Mouse (Mus musculus) ES-CJ7 (cell line): ENCODE measurements around the gene S100a4.

ENCODE experiments used
- DNase-seq: peaks from one replicate; pipeline ENCODE4 v3.0.0; 2011; ENCODE audit warnings: low read depth, low spot score

S100a4 gene

GRCm38 (mm10) chr3:90603623-90604022 is at the start of gene S100a4:
TSS of gene S100a4 (plus strand) at chr3:90603771.
- no peak for DNase-seq

DNA sequence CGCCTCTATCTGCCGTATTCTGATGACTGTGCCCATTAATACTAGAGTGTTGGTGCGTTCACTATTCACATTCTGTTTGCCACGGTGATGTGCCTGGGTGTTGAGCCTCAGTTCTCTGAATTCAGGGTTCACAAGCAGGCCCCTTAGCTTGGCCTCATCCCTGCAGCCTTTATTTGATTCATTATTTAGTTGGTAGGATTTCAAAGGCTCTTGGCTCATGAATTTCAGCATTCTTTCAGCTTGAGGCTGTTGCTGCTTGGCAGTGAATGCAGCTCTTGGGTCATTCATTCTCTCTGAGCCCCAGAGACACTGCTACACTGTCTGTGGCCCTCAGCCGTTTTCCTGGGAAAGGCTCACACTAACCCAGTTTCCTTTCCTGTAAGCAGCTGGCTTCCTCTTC is 47.6 kb upstream of the S100a4 start:
- no peak for DNase-seq

- no peak for DNase-seq
Observed at GRCm38 (mm10) chr3:90560008-90560628, 43.5 kb upstream of the S100a4 start, which contains the start of gene S100a3. TSS of gene S100a3 (plus strand) at chr3:90560578.

DNA sequence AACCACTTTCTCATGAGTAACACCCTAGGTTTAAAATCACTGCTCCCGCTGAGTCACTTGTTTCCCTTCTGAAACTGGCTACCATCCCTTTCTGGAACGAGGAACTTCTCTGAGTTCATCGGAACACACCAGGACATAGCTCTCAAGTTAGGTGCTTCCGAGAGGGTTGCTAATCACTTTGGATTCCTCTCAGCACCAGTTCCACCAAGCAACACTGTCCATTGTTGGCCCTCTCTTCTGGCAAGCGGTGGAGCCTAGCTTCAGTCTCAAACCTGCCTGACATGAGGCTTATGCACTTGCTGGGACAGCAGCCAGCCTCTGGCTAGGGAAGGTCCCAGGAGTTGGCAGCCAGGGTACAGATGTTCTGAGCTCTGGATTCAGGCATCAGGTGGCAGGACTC is 28.9 kb upstream of the S100a4 start:
- no peak for DNase-seq

DNA sequence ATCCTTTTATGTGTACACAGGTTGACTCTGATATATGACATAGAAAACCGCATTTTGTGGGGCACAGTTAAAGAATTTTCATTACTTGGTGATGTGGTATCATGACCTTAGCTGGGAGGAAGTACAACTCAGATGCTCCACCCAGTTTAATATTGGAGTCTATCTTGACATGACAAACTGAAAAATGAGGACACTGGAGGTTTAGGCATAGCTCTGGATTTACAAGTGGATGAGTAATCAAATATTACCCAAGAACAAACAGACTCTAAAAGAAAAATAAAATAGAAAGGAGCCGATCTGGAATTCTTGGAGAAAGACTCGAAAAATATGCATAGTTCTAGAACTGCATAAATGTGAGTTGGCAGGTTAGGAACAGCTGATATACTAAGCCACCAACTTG is 28.3 kb upstream of the S100a4 start:
- DNase-seq: no peak

- no peak for DNase-seq
Observed at GRCm38 (mm10) chr3:90576351-90577001, 27.1 kb upstream of the S100a4 start.

DNA sequence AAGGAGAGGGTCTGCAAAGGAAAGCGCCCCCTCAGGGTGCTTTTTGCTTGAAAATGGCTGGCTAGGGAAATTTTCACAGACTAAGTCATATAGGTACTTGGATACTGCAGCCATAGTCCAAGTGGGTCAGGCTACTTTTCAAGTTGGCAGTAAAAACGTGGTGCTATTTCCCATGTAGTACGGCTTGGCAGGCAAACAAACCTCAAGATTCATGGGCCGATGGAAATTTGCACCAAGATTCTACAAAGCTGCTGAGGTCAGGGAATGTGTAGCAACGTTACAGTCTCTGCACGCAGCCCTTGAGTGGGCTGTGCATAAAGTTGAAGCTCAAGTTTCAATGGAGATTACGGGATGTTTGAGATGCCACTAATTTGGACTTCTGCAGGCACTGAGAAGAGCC is 24.1 kb upstream of the S100a4 start:
- DNase-seq: no peak

- no peak for DNase-seq
Observed at GRCm38 (mm10) chr3:90581141-90581540, 22.4 kb upstream of the S100a4 start.

DNA sequence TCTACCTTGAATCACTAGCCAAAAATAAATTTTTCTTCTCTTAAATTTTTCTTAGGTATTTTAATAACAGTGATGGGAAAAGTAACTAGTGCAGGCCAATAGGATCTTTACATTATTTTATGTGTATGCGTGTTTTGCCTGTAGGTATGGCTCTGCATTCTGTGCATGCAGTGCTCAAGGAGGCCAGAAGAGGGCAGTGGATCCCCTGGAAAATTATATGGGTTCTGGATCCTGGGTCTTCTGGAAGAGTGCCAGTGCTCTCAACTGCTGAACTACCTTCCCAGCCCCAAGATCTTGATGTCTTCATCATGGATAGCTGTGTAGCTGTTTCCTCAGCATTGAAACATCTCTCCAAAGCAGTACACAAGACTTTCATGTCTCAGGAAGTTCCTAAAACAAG is 21.4 kb upstream of the S100a4 start:
- DNase-seq: peak; percentile 28

- no peak for DNase-seq
Observed at GRCm38 (mm10) chr3:90582556-90582955, 21.0 kb upstream of the S100a4 start.

DNA sequence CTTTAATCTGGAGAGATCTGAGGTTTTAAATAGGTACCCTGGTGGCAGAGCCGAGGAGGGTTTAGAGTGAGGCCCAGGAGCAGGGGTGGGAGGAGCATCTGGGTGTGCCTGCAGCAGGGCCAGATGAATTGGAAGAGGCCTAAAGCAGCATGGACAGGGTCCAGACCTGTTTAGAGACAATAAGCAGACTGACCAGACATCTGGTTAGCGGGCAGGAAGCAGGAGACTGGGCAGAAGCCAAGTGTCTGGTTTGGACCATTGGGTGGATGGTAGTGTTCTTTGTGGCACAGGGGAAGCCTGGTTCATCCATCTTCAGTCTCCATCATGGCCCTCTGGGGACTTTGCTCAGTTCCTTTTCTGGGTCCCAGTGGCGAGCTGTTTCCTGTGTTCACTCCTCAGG is 19.7 kb upstream of the S100a4 start:
- no peak for DNase-seq

GRCm38 (mm10) chr3:90585595-90585994 is 18.0 kb upstream of the S100a4 start:
- DNase-seq: peak; percentile 84

GRCm38 (mm10) chr3:90586016-90586643 is 17.4 kb upstream of the S100a4 start:
- no peak for DNase-seq

- DNase-seq: peak; percentile 69
Observed at GRCm38 (mm10) chr3:90586906-90587305, 16.7 kb upstream of the S100a4 start.

DNA sequence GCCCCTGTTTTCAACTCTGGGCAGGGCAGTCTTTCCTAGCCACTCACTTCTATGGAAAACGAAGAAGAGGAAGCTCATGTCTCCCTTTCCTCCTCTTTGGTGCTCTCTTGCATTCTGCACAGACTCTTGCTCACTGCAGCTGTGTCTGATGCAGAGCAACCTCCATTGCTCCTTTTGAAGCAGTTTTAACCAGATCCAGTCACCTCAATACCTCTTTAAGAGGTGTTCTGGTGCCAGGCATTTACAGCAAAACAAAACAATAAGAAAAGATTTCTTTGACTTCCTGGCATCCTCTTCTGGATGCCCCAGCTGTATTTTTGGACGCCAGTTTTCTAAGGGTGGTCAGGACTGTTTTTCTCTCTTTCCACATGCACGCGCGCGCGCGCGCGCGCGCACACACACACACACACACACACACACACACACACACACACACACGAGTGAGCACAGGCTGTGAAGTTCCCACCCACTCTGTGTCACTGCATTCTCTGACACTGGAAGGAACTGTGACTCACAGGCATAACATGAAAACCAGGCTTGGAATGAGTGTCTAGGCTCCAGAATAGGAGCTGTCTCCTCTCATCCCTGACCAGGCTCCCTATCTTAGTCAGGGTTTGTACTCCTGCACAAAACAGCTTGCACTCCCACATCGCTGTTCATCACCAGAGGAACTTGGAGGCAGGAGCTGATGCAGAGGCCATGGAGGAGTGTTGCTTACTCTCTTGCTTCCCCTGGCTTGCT is 16.0 kb upstream of the S100a4 start:
- no peak for DNase-seq

GRCm38 (mm10) chr3:90589390-90589789 is 14.2 kb upstream of the S100a4 start:
- DNase-seq: no peak

- DNase-seq: no peak
Observed at GRCm38 (mm10) chr3:90589947-90590346, 13.6 kb upstream of the S100a4 start, which contains the start of gene S100a2. TSS of gene S100a2 (plus strand) at chr3:90590247.

DNA sequence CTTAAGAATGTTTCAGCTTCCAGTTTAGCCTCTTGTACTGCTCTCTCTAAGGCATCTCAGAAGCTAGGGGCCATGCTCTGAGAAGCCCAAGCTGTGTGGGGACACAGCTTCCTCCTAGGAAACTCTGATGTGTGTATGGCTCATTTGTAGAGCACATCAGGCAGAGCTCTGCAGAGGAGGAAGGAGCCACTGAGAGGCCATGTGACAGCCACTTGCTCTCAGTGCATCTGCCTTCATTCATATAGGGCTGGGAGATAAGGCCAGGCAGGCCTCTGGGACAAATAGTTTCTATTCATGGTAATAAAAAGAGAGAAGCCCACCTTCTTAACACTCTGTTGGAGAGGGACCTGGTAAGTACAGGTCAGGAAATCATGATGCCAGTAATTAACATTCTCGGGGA is 9.1 kb upstream of the S100a4 start:
- no peak for DNase-seq

DNA sequence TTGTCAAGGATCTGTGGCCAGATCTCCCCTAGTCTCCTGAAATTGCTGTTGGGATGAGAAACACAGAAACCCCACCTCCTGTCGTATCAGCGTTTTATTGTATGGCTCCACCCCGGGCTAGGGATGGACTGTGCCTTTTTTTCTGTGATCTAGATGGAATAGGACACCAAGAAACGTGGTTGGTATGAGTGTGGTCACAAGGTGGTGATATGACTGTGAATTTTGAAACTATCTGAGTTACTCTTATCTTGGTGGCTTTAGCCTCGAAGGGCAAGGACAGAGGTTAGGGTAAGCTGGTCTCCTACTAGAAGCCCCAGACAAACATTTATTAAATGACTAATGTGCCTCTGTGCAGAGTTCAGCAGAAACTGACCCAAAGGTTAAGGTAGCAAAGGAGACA is 8.0 kb upstream of the S100a4 start:
- no peak for DNase-seq

GRCm38 (mm10) chr3:90596810-90597209 is 6.8 kb upstream of the S100a4 start:
- no peak for DNase-seq

DNA sequence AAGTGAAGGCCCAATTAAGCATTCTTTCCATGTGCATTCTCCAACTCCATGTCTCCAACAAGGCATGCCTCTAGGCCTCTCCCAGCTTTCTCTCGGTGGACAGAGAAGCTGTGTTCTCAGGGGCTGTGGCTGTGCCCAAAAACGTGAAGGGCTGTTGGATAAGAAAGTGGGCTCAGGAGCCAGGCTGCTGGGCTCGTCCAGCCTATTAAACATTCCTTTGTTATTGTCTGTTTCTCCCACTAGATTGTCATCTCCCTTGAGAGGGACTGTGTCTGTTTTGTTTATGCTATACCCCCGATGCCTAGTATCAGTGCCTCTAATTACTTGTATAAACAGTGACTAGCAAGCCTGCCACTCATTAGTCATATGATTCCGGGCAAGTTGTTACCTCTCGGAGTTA is 5.8 kb upstream of the S100a4 start:
- no peak for DNase-seq

- no peak for DNase-seq
Observed at GRCm38 (mm10) chr3:90598212-90598611, 5.4 kb upstream of the S100a4 start.
